In the genomic region with DNA sequence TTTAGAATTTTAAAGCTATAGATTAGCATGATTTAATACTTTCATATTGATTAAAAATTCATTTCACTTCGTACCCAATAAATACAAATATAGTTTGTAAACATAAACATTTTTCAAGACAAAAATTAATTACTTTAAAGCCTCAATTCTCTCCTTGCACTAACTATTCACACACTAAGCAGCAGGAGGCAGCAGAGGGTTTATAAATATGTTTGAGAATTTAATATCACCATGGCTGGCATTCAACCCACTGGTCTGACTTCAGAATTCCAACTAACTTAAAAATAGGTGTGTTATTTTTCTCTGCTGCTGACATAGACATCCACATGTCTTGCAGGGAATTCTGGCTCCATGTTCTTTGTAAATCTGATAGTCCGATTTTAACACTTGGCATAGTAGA, we compare ENCODE assay signal across 10 mouse cellular contexts. TPM values are rescaled to one million over a fixed set of nuclear protein-coding genes. Genes with fewer than 3 reads are reported as not detected.
DNase-seq lines count a peak whose midpoint lies in the region; ATAC-seq and TF ChIP-seq lines count a peak whose summit lies in the region.
"Had no signal": no experiment of that assay in that cellular context is flagged by ENCODE, and none has a peak within 500 bp of the region (broad histone marks: within the 10 kb centered on the region; RNA-seq: fewer than 3 reads in every experiment).

No protein-coding gene starts in this region.

- no peak overlapping the region for H3K27ac ChIP-seq in forebrain, postnatal 0 days (ENCODE audit: low read depth, low read length)
- no peak overlapping the region for H3K27ac ChIP-seq in forebrain, embryonic 15.5 days (replicated peaks)
- H3K27ac ChIP-seq in midbrain, postnatal 0 days (ENCODE audit: low read depth, low read length), result no peak overlapping the region
- no peak overlapping the region for H3K27ac ChIP-seq in midbrain, embryonic 10.5 days (replicated peaks)

- peak; percentile 77 for DNase-seq in forebrain, postnatal 0 days
- DNase-seq in midbrain, postnatal 0 days (ENCODE audit: low spot score), result peak; percentile 72
- DNase-seq in midbrain, embryonic 10.5 days (ENCODE audit: low spot score), result no peak
- peak; percentile 24 for DNase-seq in layer of hippocampus, adult 9-10 months (ENCODE audit: low spot score)
- peak; percentile 50 for DNase-seq in retina, postnatal 1 day
- DNase-seq in urinary bladder, postnatal 4 days (ENCODE audit: low spot score in 2 of 2), result no peak

- H3K9ac ChIP-seq in forebrain, postnatal 0 days, result no peak overlapping the region
- no peak overlapping the region for H3K9ac ChIP-seq in forebrain, embryonic 15.5 days (replicated peaks)
- H3K9ac ChIP-seq in midbrain, postnatal 0 days (replicated peaks; ENCODE audit: low read length, poor library complexity, severe bottlenecking), result no peak overlapping the region

- H3K4me1 ChIP-seq in forebrain, postnatal 0 days (ENCODE audit: insufficient read depth), result no peaks in the 10 kb centered on the region
- no peaks in the 10 kb centered on the region for H3K4me1 ChIP-seq in forebrain, embryonic 15.5 days
- no peaks in the 10 kb centered on the region for H3K4me1 ChIP-seq in midbrain, postnatal 0 days (ENCODE audit: insufficient read depth, low read length)
- H3K4me1 ChIP-seq in midbrain, embryonic 10.5 days, result 0 out of 2 replicates have a peak, but pooled peaks cover under 1% of the 10 kb centered on the region

- no peaks in the 10 kb centered on the region for H3K9me3 ChIP-seq in forebrain, postnatal 0 days (ENCODE audit: low read length)
- H3K9me3 ChIP-seq in forebrain, embryonic 15.5 days, result no peaks in the 10 kb centered on the region
- no peaks in the 10 kb centered on the region for H3K9me3 ChIP-seq in midbrain, postnatal 0 days (ENCODE audit: low read length)
- H3K9me3 ChIP-seq in midbrain, embryonic 10.5 days (replicated peaks), result no peaks in the 10 kb centered on the region

- H3K27me3 ChIP-seq in forebrain, postnatal 0 days (ENCODE audit: insufficient read depth, low read length), result no peaks in the 10 kb centered on the region
- no peaks in the 10 kb centered on the region for H3K27me3 ChIP-seq in forebrain, embryonic 15.5 days
- no peaks in the 10 kb centered on the region for H3K27me3 ChIP-seq in midbrain, postnatal 0 days (ENCODE audit: insufficient read depth, low read length)
- H3K27me3 ChIP-seq in midbrain, embryonic 10.5 days (ENCODE audit: low read depth, poor library complexity, severe bottlenecking), result no peaks in the 10 kb centered on the region

- 83% methylated on average over 2 of the region's 2 CpGs for WGBS in forebrain, postnatal 0 days
- WGBS in forebrain, embryonic 15.5 days, result 81% methylated on average over 2 of the region's 2 CpGs
- WGBS in midbrain, postnatal 0 days, result 83% methylated on average over 2 of the region's 2 CpGs
- WGBS in midbrain, embryonic 10.5 days, result 83% methylated on average over 2 of the region's 2 CpGs

- no peak overlapping the region for H3K4me3 ChIP-seq in forebrain, postnatal 0 days (ENCODE audit: low read depth, low read length)
- H3K4me3 ChIP-seq in forebrain, embryonic 15.5 days, result no peak overlapping the region
- H3K4me3 ChIP-seq in midbrain, postnatal 0 days (ENCODE audit: low read depth, low read length), result no peak overlapping the region
- H3K4me3 ChIP-seq in midbrain, embryonic 10.5 days, result no peak overlapping the region

- H3K36me3 ChIP-seq in forebrain, postnatal 0 days (ENCODE audit: insufficient read depth), result 0 out of 2 replicates have a peak, but pooled peaks cover 4% of the 10 kb centered on the region
- no peaks in the 10 kb centered on the region for H3K36me3 ChIP-seq in forebrain, embryonic 15.5 days
- 0 out of 2 replicates have a peak, but pooled peaks cover 3% of the 10 kb centered on the region for H3K36me3 ChIP-seq in midbrain, postnatal 0 days (ENCODE audit: insufficient read depth, low read length)
- peaks cover 2% of the 10 kb centered on the region; the same call in 1 of the 2 replicates for H3K36me3 ChIP-seq in midbrain, embryonic 10.5 days

- no peak overlapping the region for H3K4me2 ChIP-seq in forebrain, postnatal 0 days (ENCODE audit: low read depth)
- H3K4me2 ChIP-seq in forebrain, embryonic 15.5 days (replicated peaks), result no peak overlapping the region
- no peak overlapping the region for H3K4me2 ChIP-seq in midbrain, postnatal 0 days (ENCODE audit: low read depth, low read length, poor library complexity, severe bottlenecking)

- peak; percentile 63 for TF ChIP-seq CTCF in forebrain, postnatal 0 days (IDR thresholded peaks at IDR 0.05; ENCODE audit: low read depth)
- peak; percentile 73 for TF ChIP-seq CTCF in midbrain, postnatal 0 days (IDR thresholded peaks at IDR 0.05)

- ATAC-seq in forebrain, postnatal 0 days, result no peak
- ATAC-seq in forebrain, embryonic 15.5 days (replicated peaks), result no peak
- ATAC-seq in midbrain, postnatal 0 days (ENCODE audit: low FRiP score), result no peak
- ATAC-seq in common myeloid progenitor, adult 5-6 weeks (replicated peaks; ENCODE audit: low read depth, poor library complexity, severe bottlenecking), result peak; percentile 84; the same call in 1 of the 2 replicates

RNA-seq across cellular contexts. Expression of a gene that starts 15.2 kb away (rescaled TPM):
- 27.4 and 33.2 TPM in 2 replicates for total RNA-seq in forebrain, postnatal 0 days (2014; rRNA removed)
- 94.9 and 109 TPM in 2 replicates for polyA plus RNA-seq in forebrain, postnatal 0 days (2015; fragmentation: Nextera tagmentation; extraction: Ambion mirVana)
- 90.1 and 95.4 TPM in 2 replicates for polyA plus RNA-seq in forebrain, embryonic 15.5 days (2015; fragmentation: Nextera tagmentation; extraction: Ambion mirVana)
- total RNA-seq in midbrain, postnatal 0 days (2014; rRNA removed), result 21.9 and 32.3 TPM in 2 replicates
- 90.8 and 94.5 TPM in 2 replicates for polyA plus RNA-seq in midbrain, postnatal 0 days (2015; fragmentation: Nextera tagmentation; extraction: Ambion mirVana)
- 82.5 and 82.7 TPM in 2 replicates for polyA plus RNA-seq in midbrain, embryonic 10.5 days (2016; fragmentation: Nextera tagmentation; extraction: Ambion mirVana)
- total RNA-seq in common myeloid progenitor, adult 5-6 weeks (2017), result 27.8 and 34.7 TPM in 2 replicates

RNA-seq across cellular contexts. Expression of a gene that starts 20.1 kb away (rescaled TPM):
- total RNA-seq in forebrain, postnatal 0 days (2014; rRNA removed), result not detected in 2 replicates
- polyA plus RNA-seq in forebrain, postnatal 0 days (2015; fragmentation: Nextera tagmentation; extraction: Ambion mirVana), result not detected in 2 replicates
- not detected in 2 replicates for polyA plus RNA-seq in forebrain, embryonic 15.5 days (2015; fragmentation: Nextera tagmentation; extraction: Ambion mirVana)
- total RNA-seq in midbrain, postnatal 0 days (2014; rRNA removed), result not detected in 2 replicates
- not detected in 2 replicates for polyA plus RNA-seq in midbrain, postnatal 0 days (2015; fragmentation: Nextera tagmentation; extraction: Ambion mirVana)
- not detected in 2 replicates for polyA plus RNA-seq in midbrain, embryonic 10.5 days (2016; fragmentation: Nextera tagmentation; extraction: Ambion mirVana)
- total RNA-seq in common myeloid progenitor, adult 5-6 weeks (2017), result not detected in 2 replicates
- polyA plus RNA-seq: frontal cortex, adult 2 months; stomach, embryonic 14.5 days had no signal

RNA-seq across cellular contexts. Expression of a gene that starts 44.3 kb away (rescaled TPM):
- total RNA-seq in forebrain, postnatal 0 days (2014; rRNA removed), result not detected in 2 replicates
- not detected in 2 replicates for polyA plus RNA-seq in forebrain, postnatal 0 days (2015; fragmentation: Nextera tagmentation; extraction: Ambion mirVana)
- not detected in 2 replicates for polyA plus RNA-seq in forebrain, embryonic 15.5 days (2015; fragmentation: Nextera tagmentation; extraction: Ambion mirVana)
- not detected in 2 replicates for total RNA-seq in midbrain, postnatal 0 days (2014; rRNA removed)
- not detected in 2 replicates for polyA plus RNA-seq in midbrain, postnatal 0 days (2015; fragmentation: Nextera tagmentation; extraction: Ambion mirVana)
- polyA plus RNA-seq in midbrain, embryonic 10.5 days (2016; fragmentation: Nextera tagmentation; extraction: Ambion mirVana), result not detected in 2 replicates
- not detected in 2 replicates for total RNA-seq in common myeloid progenitor, adult 5-6 weeks (2017)
- polyA plus RNA-seq: frontal cortex, adult 2 months had no signal

RNA-seq across cellular contexts. Expression of a gene that starts 45.1 kb away (rescaled TPM):
- 15.5 and 19.2 TPM in 2 replicates for total RNA-seq in forebrain, postnatal 0 days (2014; rRNA removed)
- polyA plus RNA-seq in forebrain, postnatal 0 days (2015; fragmentation: Nextera tagmentation; extraction: Ambion mirVana), result 9.7 and 11.9 TPM in 2 replicates
- 4.9 and 5.3 TPM in 2 replicates for polyA plus RNA-seq in forebrain, embryonic 15.5 days (2015; fragmentation: Nextera tagmentation; extraction: Ambion mirVana)
- 14.1 and 16.1 TPM in 2 replicates for total RNA-seq in midbrain, postnatal 0 days (2014; rRNA removed)
- polyA plus RNA-seq in midbrain, postnatal 0 days (2015; fragmentation: Nextera tagmentation; extraction: Ambion mirVana), result 13.1 and 13.6 TPM in 2 replicates
- 3.9 and 5.0 TPM in 2 replicates for polyA plus RNA-seq in midbrain, embryonic 10.5 days (2016; fragmentation: Nextera tagmentation; extraction: Ambion mirVana)
- total RNA-seq in common myeloid progenitor, adult 5-6 weeks (2017), result 10.6 and 20.8 TPM in 2 replicates

Comparison
In these comparisons a context has a peak if more than half of its experiments do, and no peak if none do; other contexts are left out.
1. DNase-seq: peak in forebrain, postnatal 0 days (single experiment), midbrain, postnatal 0 days (single experiment), layer of hippocampus, adult 9-10 months (single experiment) and retina, postnatal 1 day (single experiment); none in midbrain, embryonic 10.5 days (single experiment) and urinary bladder, postnatal 4 days (0 of 2).